Mouse (Mus musculus) G1E (cell line): ENCODE measurements at regions not wholly inside any gene's neighbourhood (a gene's known extent, or its start where the extent isn't known, plus 50 kb on each side); places are given as distances from the start of the nearest gene placed in this dataset.

Experiments used
- ATAC-seq: 2 replicates; pipeline ENCODE4 v1.8.0; 2016; ENCODE audit warnings: mild to moderate bottlenecking; ENCODE audit not compliant: insufficient number of reproducible peaks, poor library complexity, low FRiP score, severe bottlenecking; ENCODE audit errors: extremely low read depth
- DNase-seq: peaks from one replicate; pipeline ENCODE4 v3.0.0; 2012; ENCODE audit warnings: low spot score
- H3K27me3 ChIP-seq: 2 replicates; pipeline ENCODE4 v1.6.1; 2012; ENCODE audit warnings: mild to moderate bottlenecking, low read length, inconsistent platforms; ENCODE audit not compliant: insufficient read depth
- H3K36me3 ChIP-seq: replicated peaks from 2 replicates; pipeline ENCODE3; 2012; ENCODE audit warnings: mild to moderate bottlenecking, inconsistent platforms
- H3K4me1 ChIP-seq: 2 replicates; pipeline ENCODE4 v1.6.1; 2012; ENCODE audit warnings: low read depth, low read length, inconsistent platforms, mixed read lengths; ENCODE audit not compliant: insufficient read depth
- H3K4me3 ChIP-seq: 2 replicates; pipeline ENCODE4 v1.5.1; 2012; ENCODE audit warnings: low read depth, mild to moderate bottlenecking, inconsistent platforms, low read length, moderate library complexity, mixed read lengths
- H3K9me3 ChIP-seq: replicated peaks from 2 replicates; pipeline ENCODE4 v1.6.1; 2012; ENCODE audit warnings: inconsistent platforms
- CTCF ChIP-seq: IDR thresholded peaks from 2 replicates; pipeline ENCODE4 v1.5.1; 2012; ENCODE audit warnings: low read depth, low read length, inconsistent platforms, mixed read lengths
- GATA1 ChIP-seq: IDR thresholded peaks from 2 replicates; pipeline ENCODE4 v1.6.1; 2012; ENCODE audit warnings: borderline replicate concordance, low read length, inconsistent platforms, mixed read lengths
- GATA2 ChIP-seq: IDR thresholded peaks from 2 replicates; pipeline ENCODE4 v1.6.1; 2012; ENCODE audit warnings: low read depth, low read length, inconsistent platforms, borderline replicate concordance
- POLR2AphosphoS5 ChIP-seq: IDR thresholded peaks from 2 replicates; pipeline ENCODE4 v1.6.1; 2012; ENCODE audit warnings: low read depth, low read length, inconsistent platforms; ENCODE audit not compliant: insufficient replicate concordance
- TAL1 ChIP-seq: conservative IDR thresholded peaks from 2 replicates; pipeline ENCODE4 v1.6.1; 2012; ENCODE audit warnings: low read depth, low read length, inconsistent platforms, mixed read lengths

- ATAC-seq (no peak), DNase-seq (no peak)
- H3K4me1 ChIP-seq, result no peaks in the 10 kb centered on the region
- H3K27me3 ChIP-seq, result no peaks in the 10 kb centered on the region
- peaks cover 48% of the 10 kb centered on the region for H3K9me3 ChIP-seq
- H3K4me3 ChIP-seq, result no peak overlapping the region
- no peaks in the 10 kb centered on the region for H3K36me3 ChIP-seq
- no peak for TF ChIP-seq GATA2
- TF ChIP-seq POLR2AphosphoS5, result no peak
- no peak for TF ChIP-seq TAL1
- TF ChIP-seq GATA1, result no peak
- TF ChIP-seq CTCF, result no peak
These were observed 465.9 kb upstream of the Mki67 start for GRCm38 (mm10) chr7:136182101-136182500.

- DNase-seq (no peak), ATAC-seq (no peak)
- H3K9me3 ChIP-seq, result peaks cover 47% of the 10 kb centered on the region
- no peaks in the 10 kb centered on the region for H3K27me3 ChIP-seq
- no peaks in the 10 kb centered on the region for H3K4me1 ChIP-seq
- H3K4me3 ChIP-seq, result no peak overlapping the region
- TF ChIP-seq CTCF, result no peak
- TF ChIP-seq GATA1, result no peak
- TF ChIP-seq TAL1, result no peak
- no peak for TF ChIP-seq POLR2AphosphoS5
- no peak for TF ChIP-seq GATA2
- no peaks in the 10 kb centered on the region for H3K36me3 ChIP-seq
These were observed 480.4 kb upstream of the Mki67 start for GRCm38 (mm10) chr7:136196424-136197160.

GRCm38 (mm10) chr7:136208879-136209278 is 492.7 kb upstream of the Mki67 start:
- Histone ChIP-seq H3K9me3 (peaks cover 59% of the 10 kb centered on the region), H3K4me1 (no peaks in the 10 kb centered on the region), H3K4me3 (no peak overlapping the region), H3K27me3 (no peaks in the 10 kb centered on the region), H3K36me3 (no peaks in the 10 kb centered on the region)
- no peak for TF ChIP-seq CTCF
- no peak for TF ChIP-seq TAL1
- no peak for TF ChIP-seq GATA1
- TF ChIP-seq POLR2AphosphoS5, result no peak
- no peak for TF ChIP-seq GATA2
- ATAC-seq, result no peak
- no peak for DNase-seq

GRCm38 (mm10) chr7:136209299-136210171 is 493.4 kb upstream of the Mki67 start:
- H3K4me3 ChIP-seq, result no peak overlapping the region
- H3K9me3 ChIP-seq, result peaks cover 62% of the 10 kb centered on the region
- no peaks in the 10 kb centered on the region for H3K36me3 ChIP-seq
- H3K4me1 ChIP-seq, result no peaks in the 10 kb centered on the region
- ATAC-seq (no peak), DNase-seq (no peak)
- TF ChIP-seq GATA2 (no peak), POLR2AphosphoS5 (no peak), GATA1 (no peak), TAL1 (no peak), CTCF (no peak)
- H3K27me3 ChIP-seq, result no peaks in the 10 kb centered on the region

GRCm38 (mm10) chr7:136212492-136212891 is 496.3 kb upstream of the Mki67 start:
- DNase-seq (no peak), ATAC-seq (no peak)
- Histone ChIP-seq H3K9me3 (peaks cover 75% of the 10 kb centered on the region), H3K27me3 (no peaks in the 10 kb centered on the region), H3K36me3 (no peaks in the 10 kb centered on the region), H3K4me1 (no peaks in the 10 kb centered on the region), H3K4me3 (no peak overlapping the region)
- TF ChIP-seq GATA2 (no peak), CTCF (no peak), POLR2AphosphoS5 (no peak), GATA1 (no peak), TAL1 (no peak)
